Mouse (Mus musculus): Measurements from ENCODE around the gene S1pr4.

GRCm38 (mm10) chr10:81454106-81454505, 45.8 kb downstream of the S1pr4 start:
- TF ChIP-seq POLR2A (IDR thresholded peaks at IDR 0.05; ENCODE audit: low read depth, low read length), result no peak
- no peak for TF ChIP-seq CTCF (IDR thresholded peaks at IDR 0.05; ENCODE audit: extremely low read depth, insufficient read length, insufficient replicate concordance, low read depth, low read length)
